Mouse (Mus musculus): Measurements from ENCODE around the gene H2-Q1. TPM values are rescaled to one million over a fixed set of nuclear protein-coding genes. Genes with fewer than 3 reads are reported as not detected.
"Not testable (repeated sequence)": the region's sequence is repeated elsewhere in the genome, so short reads cannot be mapped to it uniquely, and the experiment has no call there.

Gene H2-Q1
- polyA plus RNA-seq, 1 experiment from 2014 or later: 0.20 TPM

DNA sequence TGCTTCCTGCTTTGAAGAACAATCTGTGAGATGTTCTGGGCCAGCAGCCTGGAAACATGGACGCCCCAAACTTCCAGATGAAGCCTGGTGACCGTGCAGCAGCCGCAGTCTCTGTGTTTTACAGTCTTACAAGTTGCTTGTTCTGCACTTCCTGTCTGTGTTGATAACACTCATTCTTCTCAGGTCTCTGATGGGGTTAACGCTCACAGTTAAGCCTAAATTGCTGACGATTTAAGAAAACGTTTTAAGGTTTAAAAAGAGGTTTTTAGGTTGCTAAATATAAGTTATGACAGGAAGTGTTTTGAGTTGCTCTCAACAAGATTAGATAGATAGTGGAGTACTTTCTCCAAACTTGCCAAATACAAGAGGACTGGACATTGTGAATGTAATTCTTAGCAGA lies 33.1 kb downstream of the H2-Q1 start:
- ATAC-seq (ENCODE audit: borderline replicate concordance, extremely low read depth, low FRiP score, low TSS enrichment); H3K27me3 ChIP-seq; H3K4me2 ChIP-seq; H3K36me3 ChIP-seq; H3K27ac ChIP-seq; H3K4me1 ChIP-seq; H3K9me3 ChIP-seq; H3K4me3 ChIP-seq; H3K9ac ChIP-seq: not testable (repeated sequence)
- WGBS: 12% methylated on average over 6 of the region's 6 CpGs

DNA sequence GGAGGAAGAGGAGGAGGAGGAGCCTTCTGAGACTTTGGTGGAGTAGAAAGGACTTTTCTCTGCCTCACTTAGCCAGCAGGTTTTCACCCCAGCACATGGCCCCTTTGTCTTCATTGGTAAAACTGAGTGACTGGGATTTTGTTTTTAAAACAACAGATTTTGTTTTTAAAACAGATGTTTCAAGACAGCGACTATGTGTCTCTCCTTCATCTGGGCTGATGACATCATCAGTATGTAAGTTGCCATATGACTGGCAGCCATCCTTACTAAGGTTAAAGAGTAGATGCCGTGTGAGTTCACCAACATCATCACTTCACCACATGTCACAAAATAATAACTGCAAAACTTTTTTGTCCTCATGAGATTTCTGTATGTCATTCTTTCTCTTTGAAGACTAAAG lies 33.9 kb downstream of the H2-Q1 start:
- WGBS: 73% methylated on average over 2 of the region's 2 CpGs
- Histone ChIP-seq H3K27ac (no peak overlapping the region), H3K27me3 (peaks cover 5% of the 10 kb centered on the region; the same call in 1 of the 2 replicates), H3K36me3 (no peaks in the 10 kb centered on the region), H3K9ac (no peak overlapping the region), H3K9me3 (no peaks in the 10 kb centered on the region), H3K4me2 (no peak overlapping the region), H3K4me3 (no peak overlapping the region), H3K4me1 (0 out of 2 replicates have a peak, but pooled peaks cover 4% of the 10 kb centered on the region)
- ATAC-seq (ENCODE audit: borderline replicate concordance, extremely low read depth, low FRiP score, low TSS enrichment): no peak

DNA sequence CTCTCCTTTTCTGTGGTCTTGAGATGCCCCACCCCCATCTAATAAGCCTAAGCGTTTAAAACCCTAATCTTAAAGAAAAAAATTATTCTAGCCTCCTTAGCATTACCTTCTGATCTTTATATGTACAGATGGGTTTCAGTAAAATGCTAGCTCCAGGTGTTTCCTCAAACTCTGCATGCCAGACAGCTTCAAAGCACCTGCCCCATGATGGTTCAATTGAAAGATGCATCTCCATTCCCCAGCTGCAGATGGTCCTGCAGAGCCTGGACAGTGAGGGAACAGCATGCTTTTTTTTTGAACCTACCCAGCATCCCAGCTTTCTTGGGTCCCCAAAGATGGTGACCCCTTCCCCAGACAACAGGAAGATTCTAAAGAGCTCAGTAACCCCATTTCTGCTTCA lies 36.9 kb downstream of the H2-Q1 start:
- H3K36me3 ChIP-seq: no peaks in the 10 kb centered on the region
- no peak overlapping the region for H3K4me2 ChIP-seq
- no peak overlapping the region for H3K4me3 ChIP-seq
- no peak for ATAC-seq (ENCODE audit: borderline replicate concordance, extremely low read depth, low FRiP score, low TSS enrichment)
- no peaks in the 10 kb centered on the region for H3K9me3 ChIP-seq
- peaks cover 5% of the 10 kb centered on the region; the same call in 1 of the 2 replicates for H3K27me3 ChIP-seq
- H3K9ac ChIP-seq: no peak overlapping the region
- H3K27ac ChIP-seq: no peak overlapping the region
- 16% methylated on average over 1 of the region's 1 CpGs for WGBS
- H3K4me1 ChIP-seq: peaks cover 8% of the 10 kb centered on the region; the same call in 1 of the 2 replicates

DNA sequence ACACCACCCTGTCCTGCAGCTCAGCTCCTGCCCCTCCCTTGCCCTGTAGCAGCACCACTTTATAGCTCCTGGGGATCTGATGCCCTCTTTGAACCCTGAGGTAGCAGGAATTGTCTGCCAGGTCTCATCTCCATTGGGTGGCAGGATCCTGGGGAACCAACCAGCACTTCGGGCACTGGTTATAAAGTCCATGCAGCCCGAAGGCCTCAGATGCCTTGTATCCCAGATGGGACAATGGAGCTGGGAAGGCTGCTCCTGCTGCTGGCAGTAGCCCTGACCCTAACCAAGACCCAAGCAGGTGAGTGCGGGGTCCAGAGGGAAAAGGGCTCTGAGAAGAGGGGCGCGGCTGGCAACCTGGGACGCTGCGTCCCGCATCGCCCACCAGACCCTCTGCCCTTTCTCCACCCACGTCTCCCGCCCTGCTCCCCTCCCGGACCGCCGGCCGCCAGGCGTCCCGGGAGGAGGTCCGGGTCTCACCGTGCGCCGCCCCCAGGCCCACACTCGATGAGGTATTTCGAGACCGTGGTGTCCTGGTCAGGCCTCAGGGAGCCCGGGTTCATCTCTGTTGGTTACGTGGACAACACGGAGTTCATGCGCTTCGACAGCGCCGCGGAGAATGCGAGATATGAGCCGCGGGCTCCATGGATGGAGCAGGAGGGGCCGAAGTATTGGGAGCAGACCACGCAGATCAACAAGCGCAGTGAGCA lies 38.7 kb downstream of the H2-Q1 start:
- peaks cover 5% of the 10 kb centered on the region; the same call in 1 of the 2 replicates for H3K27me3 ChIP-seq
- ATAC-seq (ENCODE audit: borderline replicate concordance, extremely low read depth, low FRiP score, low TSS enrichment): 0 out of 2 replicates have a peak, but pooled peaks have one; percentile 27
- no peak overlapping the region for H3K27ac ChIP-seq
- peaks cover 8% of the 10 kb centered on the region; the same call in 1 of the 2 replicates for H3K4me1 ChIP-seq
- WGBS: 9% methylated on average over 38 of the region's 38 CpGs
- H3K4me3 ChIP-seq: peak overlapping the region; percentile 37
- peak overlapping the region; percentile 4; the same call in 1 of the 2 replicates for H3K9ac ChIP-seq
- no peaks in the 10 kb centered on the region for H3K9me3 ChIP-seq
- H3K36me3 ChIP-seq: no peaks in the 10 kb centered on the region
- H3K4me2 ChIP-seq: peak overlapping the region; percentile 67

DNA sequence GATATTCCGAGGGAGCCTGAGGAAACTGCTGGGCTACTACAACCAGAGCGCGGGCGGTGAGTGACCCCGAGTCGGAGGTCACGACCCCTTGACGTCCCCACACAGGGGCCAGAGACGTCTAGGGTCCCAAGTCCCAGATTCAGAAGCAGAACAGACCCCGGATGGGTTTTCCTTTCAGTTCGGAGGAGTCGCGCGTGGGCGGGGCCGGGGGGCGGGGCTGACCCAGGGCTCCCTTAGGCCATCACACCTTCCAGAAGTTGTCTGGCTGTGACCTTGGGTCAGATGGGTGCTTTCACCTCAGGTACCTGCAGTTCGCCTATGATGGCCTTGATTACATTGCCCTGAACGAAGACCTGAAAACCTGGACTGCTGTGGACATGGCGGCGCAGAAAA lies 39.3 kb downstream of the H2-Q1 start:
- 0 out of 2 replicates have a peak, but pooled peaks have one; percentile 3 for ATAC-seq (ENCODE audit: borderline replicate concordance, extremely low read depth, low FRiP score, low TSS enrichment)
- Histone ChIP-seq H3K9ac (peak overlapping the region; percentile 4; the same call in 1 of the 2 replicates), H3K4me3 (peak overlapping the region; percentile 37), H3K36me3 (no peaks in the 10 kb centered on the region), H3K27me3 (peaks cover 5% of the 10 kb centered on the region; the same call in 1 of the 2 replicates), H3K9me3 (no peaks in the 10 kb centered on the region), H3K4me2 (peak overlapping the region; percentile 67), H3K4me1 (peaks cover 8% of the 10 kb centered on the region; the same call in 1 of the 2 replicates), H3K27ac (no peak overlapping the region)
- WGBS: 22% methylated on average over 21 of the region's 21 CpGs

Other genes with a start within 250 kb of the H2-Q1 start
- 0.96 and 1.2 TPM in 2 replicates for gene Ly6g6e, start 243.5 kb upstream of the H2-Q1 start, polyA plus RNA-seq (2015; fragmentation: Nextera tagmentation; extraction: Ambion mirVana)
- gene Ly6g6d, start 242.3 kb upstream of the H2-Q1 start, polyA plus RNA-seq (2015; fragmentation: Nextera tagmentation; extraction: Ambion mirVana): 5.2 and 6.7 TPM in 2 replicates
- 0.23 and 0.51 TPM in 2 replicates for gene Ly6g6f, start 234.8 kb upstream of the H2-Q1 start, polyA plus RNA-seq (2015; fragmentation: Nextera tagmentation; extraction: Ambion mirVana)
- gene Abhd16a, start 231.1 kb upstream of the H2-Q1 start, polyA plus RNA-seq (2015; fragmentation: Nextera tagmentation; extraction: Ambion mirVana): 94.8 and 95.6 TPM in 2 replicates
- gene Ly6g5c, start 212.1 kb upstream of the H2-Q1 start, polyA plus RNA-seq (2015; fragmentation: Nextera tagmentation; extraction: Ambion mirVana): not detected in 2 replicates
- gene Ly6g5b, start 205.0 kb upstream of the H2-Q1 start, polyA plus RNA-seq (2015; fragmentation: Nextera tagmentation; extraction: Ambion mirVana): 0.79 and 0.95 TPM in 2 replicates
- gene Gpank1, start 198.9 kb upstream of the H2-Q1 start, polyA plus RNA-seq (2015; fragmentation: Nextera tagmentation; extraction: Ambion mirVana): 17.7 and 18.0 TPM in 2 replicates
- 265 TPM in 2 replicates for gene Csnk2b, start 198.4 kb upstream of the H2-Q1 start, polyA plus RNA-seq (2015; fragmentation: Nextera tagmentation; extraction: Ambion mirVana)
- 9.6 and 9.7 TPM in 2 replicates for gene D17H6S53E, start 194.0 kb upstream of the H2-Q1 start, polyA plus RNA-seq (2015; fragmentation: Nextera tagmentation; extraction: Ambion mirVana)
- 1.0 and 3.9 TPM in 2 replicates for gene Apom, start 188.4 kb upstream of the H2-Q1 start, polyA plus RNA-seq (2015; fragmentation: Nextera tagmentation; extraction: Ambion mirVana)
- 48.6 and 51.2 TPM in 2 replicates for gene Bag6, start 185.2 kb upstream of the H2-Q1 start, polyA plus RNA-seq (2015; fragmentation: Nextera tagmentation; extraction: Ambion mirVana)
- 169 and 179 TPM in 2 replicates for gene Prrc2a, start 155.5 kb upstream of the H2-Q1 start, polyA plus RNA-seq (2015; fragmentation: Nextera tagmentation; extraction: Ambion mirVana)
- 6.9 and 9.0 TPM in 2 replicates for gene Aif1, start 144.3 kb upstream of the H2-Q1 start, polyA plus RNA-seq (2015; fragmentation: Nextera tagmentation; extraction: Ambion mirVana)
- 12.1 and 13.0 TPM in 2 replicates for gene Lst1, start 132.0 kb upstream of the H2-Q1 start, polyA plus RNA-seq (2015; fragmentation: Nextera tagmentation; extraction: Ambion mirVana)
- gene Ltb, start 126.0 kb upstream of the H2-Q1 start, polyA plus RNA-seq (2015; fragmentation: Nextera tagmentation; extraction: Ambion mirVana): 0.65 and 2.2 TPM in 2 replicates
- 0.16 TPM in 1 of 2 replicates, not detected in the other for gene Tnf, start 118.4 kb upstream of the H2-Q1 start, polyA plus RNA-seq (2015; fragmentation: Nextera tagmentation; extraction: Ambion mirVana)
- gene Lta, start 115.1 kb upstream of the H2-Q1 start, polyA plus RNA-seq (2015; fragmentation: Nextera tagmentation; extraction: Ambion mirVana): 0.11 and 0.21 TPM in 2 replicates
- gene Gm16181, start 99.6 kb upstream of the H2-Q1 start, polyA plus RNA-seq (2015; fragmentation: Nextera tagmentation; extraction: Ambion mirVana): 0.70 and 0.75 TPM in 2 replicates
- 3.4 and 4.3 TPM in 2 replicates for gene Atp6v1g2, start 86.7 kb upstream of the H2-Q1 start, polyA plus RNA-seq (2015; fragmentation: Nextera tagmentation; extraction: Ambion mirVana)
- 13.2 and 13.4 TPM in 2 replicates for gene Nfkbil1, start 84.6 kb upstream of the H2-Q1 start, polyA plus RNA-seq (2015; fragmentation: Nextera tagmentation; extraction: Ambion mirVana)
- gene Ddx39b, start 78.7 kb upstream of the H2-Q1 start, polyA plus RNA-seq (2015; fragmentation: Nextera tagmentation; extraction: Ambion mirVana): 512 and 523 TPM in 2 replicates
- gene H2-D1, start 57.7 kb upstream of the H2-Q1 start, polyA plus RNA-seq (2015; fragmentation: Nextera tagmentation; extraction: Ambion mirVana): 114 and 138 TPM in 2 replicates
- 6.6 and 7.1 TPM in 2 replicates for gene H2-Q2, start 21.8 kb downstream of the H2-Q1 start, polyA plus RNA-seq (2015; fragmentation: Nextera tagmentation; extraction: Ambion mirVana)
- gene H2-Q4, start 59.2 kb downstream of the H2-Q1 start, polyA plus RNA-seq (2015; fragmentation: Nextera tagmentation; extraction: Ambion mirVana): 6.3 and 7.6 TPM in 2 replicates
- 0.76 and 1.1 TPM in 2 replicates for gene H2-Q6, start 104.4 kb downstream of the H2-Q1 start, polyA plus RNA-seq (2015; fragmentation: Nextera tagmentation; extraction: Ambion mirVana)
- 6.9 and 8.3 TPM in 2 replicates for gene H2-Q7, start 118.8 kb downstream of the H2-Q1 start, polyA plus RNA-seq (2015; fragmentation: Nextera tagmentation; extraction: Ambion mirVana)
- 0.64 and 1.7 TPM in 2 replicates for gene H2-Q10, start 149.7 kb downstream of the H2-Q1 start, polyA plus RNA-seq (2015; fragmentation: Nextera tagmentation; extraction: Ambion mirVana)
- 0.11 and 0.14 TPM in 2 replicates for gene Pou5f1, start 185.6 kb downstream of the H2-Q1 start, polyA plus RNA-seq (2015; fragmentation: Nextera tagmentation; extraction: Ambion mirVana)
- 92.0 and 92.1 TPM in 2 replicates for gene Tcf19, start 196.4 kb downstream of the H2-Q1 start, polyA plus RNA-seq (2015; fragmentation: Nextera tagmentation; extraction: Ambion mirVana)
- gene Cchcr1, start 196.7 kb downstream of the H2-Q1 start, polyA plus RNA-seq (2015; fragmentation: Nextera tagmentation; extraction: Ambion mirVana): 21.2 and 23.3 TPM in 2 replicates
- 0.78 and 1.1 TPM in 2 replicates for gene Psors1c2, start 212.8 kb downstream of the H2-Q1 start, polyA plus RNA-seq (2015; fragmentation: Nextera tagmentation; extraction: Ambion mirVana)
- 0.08 TPM in 1 of 2 replicates, not detected in the other for gene Cdsn, start 231.7 kb downstream of the H2-Q1 start, polyA plus RNA-seq (2015; fragmentation: Nextera tagmentation; extraction: Ambion mirVana)
- 0.30 TPM in 1 of 2 replicates, not detected in the other for gene 2300002M23Rik, start 247.0 kb downstream of the H2-Q1 start, polyA plus RNA-seq (2015; fragmentation: Nextera tagmentation; extraction: Ambion mirVana)

All from lung, embryonic 15.5 days (tissue).